Mouse (Mus musculus): ENCODE results near the gene Myzap.

DNA sequence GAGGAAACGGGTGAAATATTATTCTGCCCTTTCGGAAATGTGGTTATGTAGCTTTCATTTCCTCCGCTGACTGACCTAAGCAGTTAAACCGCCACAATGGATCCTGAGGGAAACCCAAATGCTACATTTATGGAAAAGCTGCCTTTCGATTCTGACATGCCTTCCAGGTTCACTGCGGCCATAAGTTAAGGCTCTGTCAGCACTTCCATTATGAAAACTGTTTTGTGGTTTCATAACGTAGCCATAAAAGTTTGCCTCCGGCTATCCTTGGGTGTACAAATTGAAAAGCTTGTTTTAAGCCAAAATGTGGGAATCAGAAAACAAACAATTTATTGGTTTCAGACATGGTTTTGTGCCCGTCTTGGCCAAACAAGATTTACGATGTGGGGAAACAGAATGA is 79.3 kb downstream of the Myzap start:
- TF ChIP-seq POLR2A (IDR thresholded peaks at IDR 0.05; ENCODE audit: borderline replicate concordance, insufficient read depth, low read length) (no peak), CTCF (IDR thresholded peaks at IDR 0.05; ENCODE audit: borderline replicate concordance, insufficient read depth, low read depth, low read length) (no peak)

Measured in cerebellum, adult 2 months (tissue).